Mouse (Mus musculus) hindbrain, embryonic 11.5 days (tissue): Measurements from ENCODE around the gene Rgs9. TPM values are rescaled to one million over a fixed set of nuclear protein-coding genes. Genes with fewer than 3 reads are reported as not detected.

Source experiments
- ATAC-seq: fragments of 200-750 bp; cut with Nextera tagmentation; 2 replicates; pipeline ENCODE4 v1.8.0; 2017; ENCODE audit warnings: mild to moderate bottlenecking, moderate TSS enrichment, moderate library complexity; ENCODE audit not compliant: low FRiP score
- DNase-seq: peaks from one replicate; pipeline ENCODE4 v3.0.0-alpha.2; 2015; ENCODE audit warnings: low spot score
- H3K27ac ChIP-seq: fragments of 300-500 bp; sonication (generic); 2 replicates; pipeline ENCODE4 v1.5.1; 2014; ENCODE audit warnings: mild to moderate bottlenecking, low read depth, low read length
- H3K27me3 ChIP-seq: fragments of 300-500 bp; sonication (generic); 2 replicates; pipeline ENCODE4 v1.6.1; 2014; ENCODE audit warnings: mild to moderate bottlenecking, low read length, moderate library complexity, mixed read lengths; ENCODE audit not compliant: control insufficient read depth, insufficient read depth
- H3K36me3 ChIP-seq: fragments of 300-500 bp; sonication (generic); 2 replicates; pipeline ENCODE4 v1.6.1; 2014; ENCODE audit warnings: mild to moderate bottlenecking, low read length, moderate library complexity, mixed read lengths; ENCODE audit not compliant: control insufficient read depth, insufficient read depth
- H3K4me1 ChIP-seq: fragments of 300-500 bp; sonication (generic); replicated peaks from 2 replicates; pipeline ENCODE4 v1.6.1; 2014; ENCODE audit warnings: low read length, mixed read lengths; ENCODE audit not compliant: control insufficient read depth, insufficient read depth
- H3K4me2 ChIP-seq: fragments of 300-500 bp; sonication (generic); replicated peaks from 2 replicates; pipeline ENCODE4 v1.6.1; 2014; ENCODE audit warnings: mild to moderate bottlenecking, low read depth, low read length
- H3K4me3 ChIP-seq: fragments of 300-500 bp; sonication (generic); 2 replicates; pipeline ENCODE4 v1.5.1; 2014; ENCODE audit warnings: low read depth, low read length
- H3K9ac ChIP-seq: fragments of 300-500 bp; sonication (generic); 2 replicates; pipeline ENCODE4 v1.6.1; 2014; ENCODE audit warnings: low read depth, low read length
- H3K9me3 ChIP-seq: fragments of 300-500 bp; sonication (generic); 2 replicates; pipeline ENCODE4 v1.6.1; 2016; ENCODE audit warnings: low read length; ENCODE audit not compliant: control insufficient read depth
- WGBS: fragments of 180-500 bp; shearing (Covaris S2); extraction: QIAGEN DNeasy Blood & Tissue Kit; methylation state at CpG from one replicate; pipeline ENCODE4 v1.1.7; 2014; 5-methylcytosine and 5-hydroxymethylcytosine counted together
- polyA plus RNA-seq: library from polyadenylated mRNA; unstranded; fragments of >200 nt; fragmentation: Nextera tagmentation; extraction: Ambion mirVana; gene quantifications from 2 replicates; pipeline ENCODE4 v1.2.1, GENCODE M21; 2014

Rgs9 gene
- polyA plus RNA-seq, 1 experiment from 2014 or later: 2.4 TPM

GRCm38 (mm10) chr11:109217827-109218536 is 79.9 kb downstream of the Rgs9 start:
- Histone ChIP-seq H3K36me3 (no peaks in the 10 kb centered on the region), H3K9me3 (no peaks in the 10 kb centered on the region), H3K27ac (peak overlapping the region; percentile 2; the same call in 1 of the 2 replicates), H3K4me1 (peaks cover 7% of the 10 kb centered on the region; the same call in 1 of the 2 replicates), H3K27me3 (no peaks in the 10 kb centered on the region), H3K4me2 (no peak overlapping the region), H3K9ac (no peak overlapping the region), H3K4me3 (no peak overlapping the region)
- DNase-seq (peak; percentile 41), ATAC-seq (peak; percentile 53; the same call in 1 of the 2 replicates)
- WGBS: 45% methylated on average over 12 of the region's 12 CpGs

- 0 out of 2 replicates have a peak, but pooled peaks have one; percentile 11 for ATAC-seq
- Histone ChIP-seq H3K4me2 (no peak overlapping the region), H3K27ac (peak overlapping the region; percentile 19; the same call in 1 of the 2 replicates)
Measured at GRCm38 (mm10) chr11:109210772-109211171, 87.2 kb downstream of the Rgs9 start.

GRCm38 (mm10) chr11:109210341-109210740 is 87.6 kb downstream of the Rgs9 start:
- ATAC-seq (no peak), DNase-seq (no peak)
- WGBS: 25% methylated on average over 7 of the region's 7 CpGs
- Histone ChIP-seq H3K4me1 (no peaks in the 10 kb centered on the region; the same call in 1 of the 2 replicates), H3K9ac (no peak overlapping the region), H3K27me3 (no peaks in the 10 kb centered on the region), H3K36me3 (no peaks in the 10 kb centered on the region), H3K4me2 (no peak overlapping the region), H3K9me3 (no peaks in the 10 kb centered on the region), H3K27ac (no peak overlapping the region), H3K4me3 (no peak overlapping the region)

More at GRCm38 (mm10) chr11:109210772-109211171, 87.2 kb downstream of the Rgs9 start:
- no peaks in the 10 kb centered on the region for H3K27me3 ChIP-seq
- no peaks in the 10 kb centered on the region for H3K9me3 ChIP-seq
- 17% methylated on average over 11 of the region's 11 CpGs for WGBS
- no peak overlapping the region for H3K4me3 ChIP-seq
- H3K36me3 ChIP-seq: no peaks in the 10 kb centered on the region
- H3K4me1 ChIP-seq: no peaks in the 10 kb centered on the region; the same call in 1 of the 2 replicates
- no peak overlapping the region for H3K9ac ChIP-seq
- peak; percentile 43 for DNase-seq

GRCm38 (mm10) chr11:109206732-109207131 is 91.2 kb downstream of the Rgs9 start:
- Histone ChIP-seq H3K4me3 (no peak overlapping the region), H3K27me3 (0 out of 2 replicates have a peak, but pooled peaks cover 2% of the 10 kb centered on the region), H3K36me3 (no peaks in the 10 kb centered on the region), H3K4me1 (no peaks in the 10 kb centered on the region; the same call in 1 of the 2 replicates), H3K9ac (no peak overlapping the region), H3K9me3 (no peaks in the 10 kb centered on the region), H3K4me2 (no peak overlapping the region), H3K27ac (peak overlapping the region; percentile 32; the same call in 1 of the 2 replicates)
- ATAC-seq: peak; percentile 63
- DNase-seq: peak; percentile 64
- 14% methylated on average over 13 of the region's 13 CpGs for WGBS

GRCm38 (mm10) chr11:109206028-109206427 is 91.9 kb downstream of the Rgs9 start:
- Histone ChIP-seq H3K4me2 (no peak overlapping the region), H3K4me1 (no peaks in the 10 kb centered on the region; the same call in 1 of the 2 replicates), H3K9me3 (no peaks in the 10 kb centered on the region), H3K9ac (no peak overlapping the region), H3K27me3 (0 out of 2 replicates have a peak, but pooled peaks cover 2% of the 10 kb centered on the region), H3K36me3 (no peaks in the 10 kb centered on the region), H3K27ac (no peak overlapping the region), H3K4me3 (no peak overlapping the region)
- DNase-seq (peak; percentile 40), ATAC-seq (peak; percentile 66; the same call in 1 of the 2 replicates)
- 47% methylated on average over 1 of the region's 1 CpGs for WGBS

- Histone ChIP-seq H3K9ac (no peak overlapping the region), H3K36me3 (no peaks in the 10 kb centered on the region), H3K27ac (no peak overlapping the region; the same call in 1 of the 2 replicates), H3K27me3 (0 out of 2 replicates have a peak, but pooled peaks cover 2% of the 10 kb centered on the region), H3K9me3 (no peaks in the 10 kb centered on the region), H3K4me3 (no peak overlapping the region), H3K4me2 (no peak overlapping the region), H3K4me1 (peaks cover 2% of the 10 kb centered on the region; the same call in 1 of the 2 replicates)
- no peak for DNase-seq
- 30% methylated on average over 8 of the region's 8 CpGs for WGBS
- no peak for ATAC-seq
Measured at GRCm38 (mm10) chr11:109199612-109200293, 98.2 kb downstream of the Rgs9 start.

GRCm38 (mm10) chr11:109192673-109193557 is 105.0 kb downstream of the Rgs9 start:
- Histone ChIP-seq H3K27me3 (no peaks in the 10 kb centered on the region), H3K36me3 (no peaks in the 10 kb centered on the region), H3K27ac (no peak overlapping the region), H3K4me3 (no peak overlapping the region), H3K9me3 (no peaks in the 10 kb centered on the region), H3K9ac (no peak overlapping the region), H3K4me1 (no peaks in the 10 kb centered on the region; the same call in 1 of the 2 replicates), H3K4me2 (no peak overlapping the region)
- WGBS: 28% methylated on average over 15 of the region's 15 CpGs
- ATAC-seq (peak; percentile 79), DNase-seq (peak; percentile 92)

- H3K9ac ChIP-seq: no peak overlapping the region
- H3K27ac ChIP-seq: no peak overlapping the region
- WGBS: 92% methylated on average over 5 of the region's 5 CpGs
Measured at GRCm38 (mm10) chr11:109188235-109188634, 109.7 kb downstream of the Rgs9 start.

More at GRCm38 (mm10) chr11:109188235-109188634, 109.7 kb downstream of the Rgs9 start:
- ATAC-seq (no peak), DNase-seq (no peak)
- Histone ChIP-seq H3K36me3 (no peaks in the 10 kb centered on the region), H3K4me2 (no peak overlapping the region), H3K4me3 (no peak overlapping the region), H3K4me1 (no peaks in the 10 kb centered on the region; the same call in 1 of the 2 replicates), H3K9me3 (no peaks in the 10 kb centered on the region), H3K27me3 (no peaks in the 10 kb centered on the region)
